Mouse (Mus musculus) retina, postnatal 7 days (tissue): Measurements from ENCODE around the gene Efna3.

Experiments used
- DNase-seq: peaks from one replicate; pipeline ENCODE4 v3.0.0-alpha.2; 2012; ENCODE audit warnings: low read depth, low spot score

The Efna3 gene

DNA sequence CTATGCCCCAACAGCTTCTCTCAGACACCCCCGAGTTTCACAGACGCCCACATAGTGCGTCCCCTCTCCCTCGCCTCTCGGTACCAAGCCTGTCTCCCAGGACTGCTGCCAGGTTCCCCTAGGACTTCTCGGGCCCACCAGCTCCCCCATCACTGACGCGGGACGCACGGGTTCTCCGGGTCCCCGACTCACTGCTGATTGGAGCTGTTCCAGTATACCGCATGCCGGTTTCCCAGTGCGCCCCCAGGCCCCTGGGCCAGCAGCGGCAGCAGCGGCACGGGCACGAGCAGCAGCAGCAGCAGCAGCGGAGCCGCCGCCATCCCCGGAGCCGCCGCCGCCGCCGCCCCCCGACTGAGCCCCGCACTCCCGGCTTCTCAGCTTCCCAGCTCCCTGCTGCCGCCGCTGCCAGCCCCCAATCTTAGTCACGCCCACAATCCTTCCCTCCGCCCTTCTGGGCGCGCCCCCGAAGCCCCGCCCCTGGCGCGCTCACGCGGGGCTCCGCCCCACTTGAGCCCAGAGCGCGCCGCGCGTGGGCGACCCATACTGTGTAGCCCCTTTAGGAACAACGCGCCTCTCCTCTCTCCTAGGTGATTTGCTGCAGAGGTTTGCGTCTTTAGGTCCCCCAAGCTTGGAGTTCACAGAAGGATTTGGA is at the start of gene Efna3:
Efna3 (minus strand) TSS at position 452 of the 652 bp plus-strand sequence.
- peak; percentile 59 for DNase-seq

DNA sequence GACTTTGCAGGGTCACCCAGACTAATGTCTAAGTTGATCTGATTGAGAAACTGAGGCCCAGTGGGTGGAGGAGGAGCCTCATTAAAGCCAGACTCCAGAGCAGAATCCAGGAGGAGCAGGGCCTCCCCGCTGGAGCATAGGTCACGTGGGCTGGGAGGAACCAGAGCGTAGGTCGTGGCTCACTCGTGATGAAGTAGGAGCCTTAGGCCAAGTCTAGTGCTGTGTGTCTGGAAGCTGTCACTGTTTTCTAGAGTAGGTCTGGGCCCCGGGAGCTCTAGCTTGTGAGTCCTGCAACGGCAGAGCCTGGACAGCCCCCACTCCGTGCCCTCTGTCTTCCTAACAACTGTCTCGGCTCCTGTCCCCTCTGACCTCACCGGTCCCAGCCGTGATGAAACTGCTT is 44.6 kb upstream of the Efna3 start:
- DNase-seq: no peak

DNA sequence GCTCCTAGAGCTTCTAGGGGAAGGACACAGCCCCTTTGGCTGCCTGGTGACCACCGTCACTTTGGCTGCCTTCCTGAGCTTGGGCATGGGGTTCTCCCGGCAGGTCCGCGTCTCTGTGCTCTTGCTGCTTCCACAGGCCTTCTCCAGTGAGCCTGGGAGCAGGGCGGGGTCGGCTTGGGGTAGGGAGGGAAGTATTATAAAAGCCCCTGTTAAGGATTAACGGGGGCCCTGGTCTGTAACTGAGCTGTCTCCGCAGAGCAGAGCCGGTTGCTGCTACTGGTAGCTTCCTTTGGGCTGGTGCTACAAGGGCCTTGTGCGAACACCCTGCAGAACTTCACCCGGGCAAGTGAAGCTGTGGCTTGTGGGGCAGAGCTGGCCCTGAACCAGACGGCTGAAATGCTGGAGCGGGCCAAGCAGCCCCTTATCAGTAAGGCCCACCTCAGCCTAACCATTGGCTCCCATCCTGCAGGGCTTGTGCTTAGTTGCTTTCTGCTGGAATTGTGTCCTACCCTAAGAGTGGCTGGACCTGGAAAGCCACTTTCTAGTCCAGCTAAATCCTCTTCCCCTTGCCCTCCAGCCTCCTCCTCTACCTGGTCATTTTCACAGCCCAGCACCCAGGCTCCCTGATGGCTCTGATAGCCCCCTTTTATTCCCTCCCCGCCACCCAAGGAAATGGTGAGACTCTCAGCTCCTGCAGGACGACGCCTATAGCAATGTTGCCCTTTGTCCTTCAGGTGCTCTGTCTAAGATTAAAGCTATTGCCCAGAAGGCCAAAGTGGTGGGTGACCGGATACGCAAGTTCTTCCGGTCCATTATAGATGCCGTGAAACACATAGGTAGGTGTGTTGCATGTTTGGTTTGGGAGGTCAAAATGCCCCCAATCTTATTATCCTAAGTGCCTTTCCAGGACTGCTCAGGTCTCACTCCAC is 43.0 kb upstream of the Efna3 start:
- no peak for DNase-seq

DNA sequence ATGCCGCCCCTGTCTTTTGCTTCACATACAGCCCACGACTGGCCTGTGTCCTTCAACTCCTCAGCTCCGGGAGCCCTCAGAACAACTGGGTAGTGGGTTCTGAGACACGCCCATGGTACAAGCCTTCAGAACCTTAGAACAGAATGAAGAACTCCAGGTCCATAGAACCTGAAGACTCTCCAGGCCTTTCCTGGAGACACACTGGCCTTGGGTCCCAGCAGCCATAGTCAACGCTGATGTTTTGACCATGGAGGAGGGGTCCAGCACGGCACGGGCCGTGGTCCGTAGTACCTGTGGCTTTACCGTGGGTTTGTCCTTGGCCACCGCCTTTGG is 42.4 kb upstream of the Efna3 start, which contains the start of gene Dcst1:
Dcst1 (minus strand) TSS at position 101 of the 333 bp plus-strand sequence.
- no peak for DNase-seq

DNA sequence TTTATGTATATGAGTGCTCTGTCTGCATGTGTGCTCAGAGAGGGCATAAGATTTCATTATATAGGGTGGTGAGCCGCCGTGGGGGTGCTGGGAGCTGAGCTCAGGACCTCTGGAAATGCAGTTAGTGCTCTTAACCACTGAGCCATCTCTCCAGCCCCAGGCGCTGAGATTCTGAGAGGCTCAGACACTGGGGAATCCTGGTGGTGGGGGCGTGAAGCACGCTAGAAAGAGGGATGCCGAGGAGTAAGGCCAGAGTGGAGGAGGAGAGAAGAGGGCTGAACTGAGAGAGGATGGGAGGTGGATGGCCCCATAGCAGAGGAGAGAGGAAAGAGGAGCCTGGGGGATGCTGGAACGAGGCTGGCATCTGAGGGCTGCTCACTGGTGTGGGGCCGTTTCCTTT is 41.9 kb upstream of the Efna3 start:
- no peak for DNase-seq

DNA sequence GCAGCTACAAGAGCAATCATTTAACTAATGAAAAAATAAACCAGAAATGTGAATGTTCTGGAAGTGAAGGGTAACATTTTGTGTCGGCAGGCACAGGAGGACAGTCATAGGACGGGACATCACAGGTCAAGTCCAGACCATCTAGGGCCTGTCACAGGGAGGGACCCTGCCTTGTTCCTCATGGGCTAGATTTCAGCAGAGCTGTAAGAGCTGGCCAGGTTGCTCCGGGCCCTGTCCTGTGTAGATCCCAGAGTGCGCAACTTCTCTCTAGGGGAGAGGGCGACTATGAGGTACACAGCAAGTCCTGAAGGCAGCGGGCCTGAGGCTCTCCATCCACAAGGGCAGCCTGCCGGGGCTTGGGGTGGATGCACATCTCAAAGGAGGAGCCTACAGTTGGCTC is 38.9 kb upstream of the Efna3 start, which contains the start of gene Dcst2:
Dcst2 (plus strand) TSS at position 301 of the 400 bp plus-strand sequence.
- no peak for DNase-seq

DNA sequence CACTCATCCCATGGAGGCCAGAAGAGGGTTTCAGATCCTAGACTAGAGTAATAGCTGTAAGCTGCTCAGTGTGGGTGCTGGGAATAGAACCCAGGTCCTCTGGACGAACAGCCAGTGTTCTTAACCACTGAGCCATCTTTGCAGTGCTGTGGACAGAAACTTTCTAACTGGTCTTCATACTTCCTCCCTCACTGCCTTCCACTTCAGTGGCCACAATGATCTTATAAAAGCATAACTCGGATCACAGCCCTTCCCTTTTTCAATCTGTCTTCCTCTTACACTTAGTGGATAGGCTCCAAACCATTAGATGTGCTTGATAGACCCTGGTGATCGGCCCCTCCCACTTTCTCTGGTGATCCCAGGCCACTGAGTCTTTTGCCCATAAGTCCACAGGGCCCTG is 37.5 kb upstream of the Efna3 start:
- DNase-seq: no peak

DNA sequence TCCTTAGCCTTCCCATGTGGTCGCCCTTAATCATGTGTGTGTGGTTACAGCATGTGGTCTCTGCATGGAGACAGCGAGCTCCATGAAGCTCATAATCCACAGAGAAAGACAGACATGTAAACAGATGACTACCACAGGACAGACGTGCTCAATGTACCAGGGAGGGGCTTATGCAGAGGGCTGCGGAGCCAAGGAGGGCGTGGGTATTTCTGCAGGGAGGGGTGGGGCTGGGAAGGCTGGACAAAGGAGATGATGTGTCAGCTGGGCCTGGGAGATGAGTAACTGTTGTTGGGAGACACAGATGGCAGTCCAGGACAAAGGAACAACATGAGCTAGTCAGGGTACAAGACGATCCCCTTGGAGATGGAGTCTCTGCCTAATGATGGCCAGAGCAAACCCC is 36.9 kb upstream of the Efna3 start:
- DNase-seq: no peak

DNA sequence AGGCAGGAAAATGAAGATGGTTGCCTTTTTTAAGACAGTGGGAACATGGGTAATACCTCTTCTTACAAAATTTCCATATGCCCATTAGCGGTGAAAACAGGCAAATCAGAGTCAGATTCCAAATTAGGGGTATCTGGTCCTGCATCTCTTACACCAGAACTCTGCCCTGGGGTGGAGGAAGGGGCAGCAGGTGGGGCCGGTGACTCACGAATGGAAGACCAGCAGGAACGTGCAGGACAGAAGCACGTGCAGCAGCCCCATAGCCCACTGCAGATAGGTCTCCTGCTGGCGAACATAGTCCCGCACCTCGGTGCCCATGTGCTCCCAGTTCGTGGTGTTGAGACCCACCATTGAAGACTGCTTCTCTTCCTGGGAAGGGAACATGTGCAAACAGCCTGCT is 33.3 kb upstream of the Efna3 start:
- DNase-seq: no peak

DNA sequence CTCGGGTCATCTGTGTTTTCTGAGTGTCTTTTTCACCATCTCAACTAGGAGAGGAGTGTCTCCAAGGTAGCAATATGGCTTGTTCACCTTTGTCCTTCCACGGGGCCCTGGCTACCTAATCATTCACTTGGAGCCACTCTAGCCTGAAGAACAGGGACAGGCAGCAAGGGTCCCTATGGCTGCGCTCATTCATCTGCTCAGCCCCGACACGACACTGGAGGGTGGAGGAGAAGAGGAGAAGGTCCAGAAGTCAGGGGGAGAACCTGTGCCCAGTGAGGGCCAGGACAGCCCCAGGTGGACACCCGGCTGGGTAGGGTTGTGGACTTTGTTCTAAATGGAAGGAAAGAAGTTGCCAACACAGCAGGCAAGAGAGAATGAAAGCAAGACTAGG is 32.7 kb upstream of the Efna3 start:
- DNase-seq: no peak

DNA sequence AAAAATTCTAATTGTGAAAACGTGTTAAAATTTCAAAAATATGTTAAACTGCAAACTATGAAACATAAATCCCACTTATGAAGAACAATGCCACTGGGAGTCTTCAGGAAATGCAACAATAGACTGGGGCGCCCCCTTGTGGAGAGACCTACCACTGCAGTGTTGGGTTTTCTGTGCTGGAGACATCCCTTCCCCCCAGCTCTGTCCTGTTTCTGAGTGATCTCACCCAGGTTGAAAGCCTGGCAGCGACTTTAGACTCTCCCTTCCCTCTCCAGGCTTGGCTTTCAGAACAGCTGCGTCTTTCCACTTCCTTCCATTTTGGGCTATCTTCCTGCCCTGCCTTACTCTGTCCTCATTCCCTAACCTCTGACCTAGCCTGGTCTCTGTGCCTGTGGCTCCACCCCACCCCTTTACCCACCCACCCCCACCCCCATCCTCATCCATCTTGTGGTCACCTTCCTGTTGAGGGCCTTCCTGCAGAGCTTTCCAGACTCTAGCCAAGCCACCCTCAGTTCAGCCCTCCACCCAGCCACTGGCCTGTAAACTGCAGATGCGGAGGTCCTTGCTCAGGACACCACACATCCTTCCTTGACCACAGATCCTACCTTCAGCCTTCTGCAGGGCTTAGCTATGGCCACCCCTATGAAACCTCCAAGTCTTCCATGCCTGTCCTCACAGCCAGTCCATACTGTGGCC is 32.2 kb upstream of the Efna3 start:
- peak; percentile 70 for DNase-seq

DNA sequence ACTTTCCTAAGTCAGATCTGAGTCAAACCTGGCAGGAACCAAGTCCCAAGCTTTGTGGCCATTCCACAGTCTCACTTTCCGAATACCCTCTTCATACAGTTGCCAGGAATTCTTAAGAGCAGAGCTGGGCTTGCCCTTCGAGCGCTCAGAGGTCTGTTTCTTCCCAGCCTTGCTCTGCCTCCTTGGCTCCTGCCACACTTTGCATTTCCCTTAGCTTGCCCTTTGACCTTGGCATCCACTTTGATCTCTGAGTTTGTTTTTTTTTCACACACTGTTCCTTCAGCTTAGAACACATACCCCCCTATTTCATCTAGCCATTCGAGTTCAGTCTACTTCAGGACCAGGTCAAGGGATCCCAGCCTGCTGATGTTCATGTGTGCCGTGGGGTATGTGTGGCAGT is 28.5 kb upstream of the Efna3 start:
- no peak for DNase-seq

DNA sequence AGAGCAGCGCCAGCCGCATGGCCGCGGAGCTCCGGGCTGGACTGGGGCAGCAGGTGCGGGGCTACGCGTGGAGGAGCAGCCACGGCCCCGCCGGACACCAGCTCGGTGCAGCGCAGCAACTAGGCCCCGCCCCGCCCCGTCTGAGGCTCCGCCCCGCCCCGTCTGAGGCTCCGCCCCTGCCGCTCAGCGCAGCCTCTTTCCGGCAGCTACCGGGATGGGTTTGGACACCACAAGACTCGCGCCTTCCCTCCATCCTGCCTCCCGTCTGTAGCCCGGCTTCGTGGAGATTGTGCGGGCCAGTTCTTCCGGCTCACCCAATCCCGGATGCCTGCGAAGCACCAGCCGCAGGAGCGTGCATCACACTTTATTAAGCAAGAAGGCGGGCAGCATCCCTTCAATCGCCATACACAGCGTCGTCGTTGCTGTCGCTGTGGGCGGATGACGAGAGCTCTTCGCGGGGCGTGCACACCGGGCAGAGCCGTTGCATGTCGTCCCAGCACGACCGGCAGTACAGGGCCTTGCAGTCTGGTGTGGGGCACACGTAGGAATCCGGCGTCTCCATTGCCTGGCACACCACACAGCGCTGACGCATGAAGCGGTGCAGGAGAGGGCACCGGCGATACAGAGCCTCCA is 27.2 kb upstream of the Efna3 start, which contains the start of gene Adam15:
Adam15 (minus strand) TSS at position 128 of the 633 bp plus-strand sequence.
- DNase-seq: peak; percentile 75

DNA sequence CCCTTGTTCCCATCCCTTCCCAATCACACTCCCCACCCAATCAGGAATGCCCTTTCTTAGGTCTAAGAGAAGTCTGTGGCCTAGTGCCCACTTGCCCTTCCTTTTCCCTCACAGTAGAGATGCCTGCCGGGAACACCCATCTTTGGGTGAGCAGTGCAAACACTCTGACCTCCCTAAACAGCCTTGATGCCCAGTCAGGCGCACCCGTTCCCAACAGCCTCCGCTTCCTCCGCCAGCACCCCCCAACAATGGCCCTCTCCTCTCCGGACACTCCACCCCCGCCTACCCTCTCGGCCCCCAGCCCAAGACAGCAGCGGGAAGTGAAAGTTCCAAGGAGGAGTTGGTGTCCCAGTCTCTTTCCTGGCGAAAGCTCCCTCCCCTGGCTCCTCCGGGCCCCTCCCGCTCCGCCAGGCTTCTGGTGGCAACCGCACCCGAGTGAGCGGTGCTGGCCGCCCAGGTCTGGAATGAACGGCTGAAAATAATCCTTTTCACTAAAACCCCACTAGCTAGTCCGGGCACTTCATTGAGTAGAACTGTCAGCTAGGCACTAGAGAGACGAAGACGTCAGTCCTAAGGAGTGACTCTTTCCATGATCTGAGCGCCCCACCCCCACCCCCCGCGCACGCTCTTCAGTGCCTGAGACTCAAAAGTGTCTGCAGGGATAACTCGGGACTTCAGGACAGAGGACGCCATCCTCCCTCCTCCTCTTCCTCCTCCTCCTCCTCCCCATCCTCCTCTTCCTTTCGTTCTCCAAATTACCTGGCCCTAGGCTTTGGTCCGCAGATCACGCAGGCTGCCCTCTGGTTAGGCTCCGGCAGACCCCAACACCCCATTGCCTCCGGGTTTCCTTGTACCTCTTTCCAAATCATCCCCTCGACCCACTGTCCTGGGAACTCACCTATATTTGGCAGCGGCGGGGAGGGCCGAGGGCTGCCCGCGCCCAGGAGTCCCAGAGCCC is 26.4 kb upstream of the Efna3 start:
- DNase-seq: no peak

DNA sequence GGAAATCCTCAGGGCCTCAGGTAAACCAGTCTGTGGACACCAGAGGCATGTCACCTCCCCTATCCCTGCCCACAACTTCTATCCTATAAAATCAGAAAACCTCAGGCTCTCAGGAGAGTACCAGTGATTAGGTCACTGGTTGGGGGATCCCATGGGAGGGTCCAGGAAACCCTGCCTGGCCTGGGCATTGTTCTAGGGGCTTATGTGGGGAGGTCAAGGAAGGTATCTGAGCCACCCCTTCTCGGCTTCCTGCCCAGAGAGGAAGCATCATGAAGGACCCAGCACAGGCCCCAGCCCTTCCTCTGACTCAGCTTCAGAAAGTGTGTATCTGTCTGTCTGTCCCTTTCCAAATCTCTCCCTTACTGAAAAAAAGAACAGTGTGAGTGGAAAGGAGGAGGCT is 25.2 kb upstream of the Efna3 start:
- DNase-seq: no peak

DNA sequence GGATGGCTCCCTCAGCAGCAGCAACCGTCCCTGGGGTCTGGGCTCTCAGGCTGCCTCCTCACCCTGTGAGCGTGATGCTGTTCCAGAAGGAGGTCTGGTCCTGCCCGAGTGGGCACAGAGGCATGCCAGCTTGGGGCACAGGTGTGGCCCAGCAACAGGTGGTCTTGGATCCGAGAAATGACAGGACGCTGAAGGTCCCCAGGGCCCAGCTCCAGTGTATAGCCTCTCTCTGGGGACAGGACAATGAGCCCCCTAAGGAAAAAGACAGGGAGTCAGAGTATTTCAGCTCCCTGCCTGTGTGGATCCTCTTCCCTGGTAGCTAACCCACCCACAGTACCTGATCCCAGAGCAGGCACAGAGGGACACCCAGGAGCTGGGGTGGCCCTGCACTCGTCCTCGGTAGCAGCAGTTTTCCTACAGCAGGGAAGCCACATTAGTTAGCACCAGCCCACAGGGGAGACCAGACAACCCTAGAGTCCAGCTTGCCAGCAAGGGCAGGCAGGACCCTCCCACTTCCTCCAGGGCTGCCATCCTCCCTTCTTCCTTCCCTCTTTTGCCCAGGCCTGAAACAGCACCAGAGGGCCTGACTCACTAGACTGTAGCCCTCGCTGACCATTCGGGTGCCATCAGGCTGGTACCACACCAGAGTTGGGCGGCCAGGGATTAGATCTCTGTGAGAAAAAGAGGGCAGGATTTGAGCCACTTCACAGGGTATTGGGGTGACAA is 24.2 kb upstream of the Efna3 start:
- DNase-seq: no peak

DNA sequence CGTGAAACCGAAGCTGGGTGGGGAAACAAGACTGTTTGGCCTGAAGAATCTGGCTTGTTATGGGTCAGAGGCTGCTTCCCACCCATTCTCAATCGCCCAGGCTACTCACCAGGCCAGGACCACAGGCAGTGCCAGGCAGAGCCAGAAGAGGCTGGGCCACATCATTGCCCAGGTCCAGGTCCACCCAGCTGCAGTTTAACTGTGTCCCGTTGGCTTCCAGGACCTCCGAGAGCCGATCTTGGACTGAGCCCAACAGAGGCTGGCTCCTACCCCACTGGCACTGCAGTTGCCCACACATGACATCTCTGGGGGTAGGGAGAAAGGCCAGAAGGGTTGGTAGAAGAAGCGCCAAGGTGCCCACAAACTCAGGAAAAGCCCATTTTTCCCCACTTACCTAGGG is 20.5 kb upstream of the Efna3 start:
- DNase-seq: no peak

DNA sequence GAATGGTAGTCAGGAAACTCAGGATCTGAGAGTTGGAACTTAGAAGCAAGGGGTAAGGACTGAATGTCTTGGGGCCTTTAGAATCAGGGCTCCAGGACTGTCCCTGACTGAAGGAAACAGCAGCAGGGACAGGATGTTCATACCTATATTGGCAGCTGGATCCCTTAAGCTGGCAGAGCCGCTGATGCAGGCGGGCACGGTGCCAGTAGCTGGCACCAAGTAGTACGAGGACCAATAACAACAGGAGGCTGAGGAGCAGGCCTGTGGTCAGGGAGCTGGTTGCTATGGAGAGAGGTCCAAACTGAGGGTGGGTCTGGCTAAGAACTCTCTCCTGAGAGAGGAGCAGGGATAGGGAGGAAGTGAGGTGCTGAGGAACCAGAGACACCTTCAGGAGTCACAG is 19.0 kb upstream of the Efna3 start:
- no peak for DNase-seq

DNA sequence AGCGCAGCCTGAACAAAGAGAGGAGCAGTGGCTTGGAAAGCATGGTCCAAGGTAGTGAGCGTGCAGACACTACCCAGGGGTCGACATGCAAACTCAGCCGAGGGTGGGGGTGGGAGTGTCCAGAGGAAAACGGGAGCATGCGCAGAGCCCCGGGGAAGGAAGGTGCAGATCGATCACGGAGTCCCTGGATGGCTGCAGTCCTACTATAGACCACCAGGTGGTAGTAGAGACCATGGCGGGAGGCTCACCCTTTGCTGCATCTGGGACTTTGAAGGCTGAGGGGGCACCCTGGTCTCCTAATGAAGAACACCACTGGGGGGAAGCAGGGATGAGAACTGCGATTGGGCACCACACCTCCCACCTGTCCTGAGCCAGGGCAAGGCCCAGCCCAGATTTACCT is 17.7 kb upstream of the Efna3 start:
- DNase-seq: peak; percentile 73

DNA sequence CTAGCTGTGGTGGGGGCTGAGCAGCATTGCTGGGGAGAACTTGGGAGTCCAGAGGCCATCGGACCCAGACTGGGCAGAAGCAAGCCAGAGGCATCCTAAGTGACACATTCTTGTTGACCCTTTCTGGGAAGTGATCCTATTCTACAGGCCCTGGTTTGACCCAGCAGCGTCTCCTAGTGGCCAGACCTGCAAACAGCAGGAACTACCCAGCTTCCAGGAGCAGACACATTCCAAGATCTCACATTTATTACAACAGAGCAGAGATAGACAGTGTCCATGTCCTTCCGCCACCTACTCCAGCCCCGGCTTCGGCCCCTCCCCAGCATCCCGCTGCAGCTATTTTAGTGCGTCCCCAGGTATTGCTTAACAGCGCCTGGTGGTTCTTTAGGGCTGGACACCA is 16.7 kb upstream of the Efna3 start:
- no peak for DNase-seq
